Mouse (Mus musculus) cerebellum, postnatal 25 days (tissue): ENCODE measurements around the gene Eif2s1.

Source experiments
- DNase-seq, 2 experiments: peaks; one replicate each; pipeline ENCODE4 v3.0.0; 2021; ENCODE audit warnings: mixed read lengths in 2 of 2

Eif2s1 gene

GRCm38 (mm10) chr12:78861496-78862253, at the start of gene Eif2s1, which contains the start of gene Atp6v1d:
TSS of gene Eif2s1 (plus strand) at chr12:78861819.
TSS of gene Atp6v1d (minus strand) at chr12:78861638.
- DNase-seq = peak; percentile 98 to 99

DNA sequence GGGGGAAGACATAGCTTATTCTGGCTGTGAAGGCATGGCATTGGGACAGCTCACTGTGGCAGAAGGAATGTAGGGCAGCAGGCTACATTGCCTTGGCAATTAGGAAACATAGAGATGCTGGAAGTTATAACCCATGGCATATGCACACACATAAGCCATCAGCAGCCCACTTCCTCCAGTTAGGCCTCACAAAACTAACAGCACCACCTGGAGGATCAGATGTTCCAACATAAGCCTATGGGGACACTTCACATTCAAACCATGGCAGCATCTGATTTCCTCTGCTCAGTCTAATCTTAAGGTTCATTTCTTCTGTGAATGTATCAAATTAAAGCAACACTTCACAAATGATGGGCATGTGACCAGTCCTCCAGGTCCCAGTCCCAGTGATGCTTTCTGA, 47.2 kb upstream of the Eif2s1 start:
- DNase-seq = no peak

DNA sequence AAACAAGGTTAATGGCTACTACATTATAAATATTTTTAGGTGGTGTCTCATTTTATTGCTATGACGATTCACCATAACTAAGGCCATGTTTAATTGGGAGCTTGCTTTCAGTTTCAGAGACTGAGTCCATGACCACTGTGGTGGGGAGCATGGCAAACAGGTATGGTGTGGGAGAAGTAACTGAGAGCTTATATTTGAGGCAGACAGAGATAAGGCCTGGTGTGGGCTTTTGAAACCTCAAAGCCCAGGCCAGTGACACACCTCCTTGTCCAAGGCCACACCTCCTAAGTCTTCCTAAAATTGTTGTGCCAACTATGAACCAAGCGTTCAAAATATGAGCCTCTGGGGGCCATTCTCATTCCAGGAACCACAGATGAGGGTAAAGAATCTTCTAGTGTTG, 27.1 kb upstream of the Eif2s1 start:
- no peak for DNase-seq

- DNase-seq = peak; percentile 12 to 32
These were observed 21.7 kb upstream of the Eif2s1 start for GRCm38 (mm10) chr12:78839906-78840305.

DNA sequence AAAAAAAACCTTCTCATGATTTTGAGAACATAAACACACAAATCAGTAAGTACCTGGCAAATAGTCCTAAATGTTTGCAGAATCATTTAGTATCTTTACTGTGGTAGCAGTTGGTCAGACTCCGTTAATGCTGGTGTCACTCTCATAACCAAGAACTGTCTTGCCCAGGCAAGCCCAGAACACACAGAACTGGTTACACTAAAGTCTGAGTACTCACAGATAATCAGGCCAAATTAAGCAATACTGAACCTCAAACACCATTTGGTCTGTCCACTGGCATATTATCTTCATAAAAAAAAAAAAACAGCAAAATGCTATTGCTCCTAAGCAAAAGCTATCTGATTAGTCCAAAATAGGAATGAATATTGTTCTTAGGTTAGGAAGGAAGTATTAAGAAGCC, 19.2 kb upstream of the Eif2s1 start:
- DNase-seq = no peak

DNA sequence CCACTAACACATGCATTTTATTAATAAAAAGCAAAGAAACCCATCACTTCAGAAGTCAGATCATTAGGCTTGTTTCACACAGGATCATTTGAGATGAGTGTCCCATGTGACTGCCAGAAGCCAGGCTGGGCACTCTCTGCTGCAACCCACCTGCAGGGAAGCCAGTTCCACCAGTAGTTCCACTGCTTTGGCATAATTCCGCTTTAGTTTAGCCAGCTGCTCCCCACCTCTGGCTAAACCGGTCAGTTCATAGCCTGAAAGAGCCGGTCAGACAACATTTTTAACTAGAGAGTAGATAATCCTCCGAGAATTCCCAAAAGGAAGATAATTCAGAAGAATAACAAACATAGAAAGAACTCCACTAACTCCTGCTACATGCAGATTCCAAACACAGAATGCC, 13.4 kb upstream of the Eif2s1 start:
- no peak for DNase-seq

DNA sequence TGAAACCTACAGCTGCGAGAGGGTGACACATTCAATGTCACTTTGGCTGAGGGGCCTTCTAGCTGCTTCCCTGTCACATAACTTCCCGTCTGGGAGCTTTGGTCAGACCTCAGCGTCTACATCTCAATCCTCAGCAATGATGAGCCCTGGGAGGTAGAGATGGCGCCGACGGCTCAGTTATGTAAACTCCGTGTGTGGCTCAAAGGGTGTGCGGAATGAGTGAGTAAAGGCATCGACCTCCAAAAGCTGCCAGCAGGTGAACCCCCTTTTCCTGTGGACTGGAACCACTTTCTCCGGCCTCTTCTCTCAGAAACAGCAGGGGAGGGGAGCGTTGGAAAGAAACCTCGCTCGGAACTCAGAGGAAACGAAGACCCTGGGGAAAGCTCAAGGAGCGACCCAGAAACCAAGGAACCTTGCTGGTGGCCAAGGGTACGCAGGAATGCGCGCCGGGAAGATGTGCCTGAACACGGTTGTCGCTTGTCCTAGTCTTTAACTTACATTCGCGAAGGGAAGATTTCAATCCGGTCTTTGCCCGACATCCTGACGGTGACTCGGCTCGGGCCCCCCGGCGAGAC, 611 bp upstream of the Eif2s1 start:
- peak in 1 of 2 experiments; percentile 55 for DNase-seq

DNA sequence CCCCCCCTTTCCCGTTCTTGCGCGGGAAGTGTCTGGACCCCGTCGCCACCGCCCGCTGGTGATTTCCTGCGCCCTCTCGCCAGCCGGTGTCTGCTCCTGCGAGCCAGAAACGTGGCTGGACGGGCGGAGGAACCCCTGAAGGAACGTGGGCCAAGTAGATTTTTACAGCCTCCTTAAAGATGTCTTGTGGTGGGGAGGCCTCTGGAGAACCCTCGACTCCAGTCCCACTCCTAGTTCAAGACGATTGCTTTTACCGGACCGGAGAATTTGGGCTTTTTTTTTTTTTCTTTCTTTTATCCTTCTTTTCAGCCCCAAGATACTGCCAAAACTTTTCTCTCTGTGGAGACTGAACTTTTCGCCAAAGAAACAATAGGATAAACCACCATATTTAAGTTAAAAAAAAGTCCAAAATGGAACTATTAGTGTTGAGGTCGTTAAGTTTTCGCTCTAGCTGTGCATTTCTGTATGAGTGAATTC, 673 bp downstream of the Eif2s1 start:
- no peak for DNase-seq

GRCm38 (mm10) chr12:78865434-78865833, 3.8 kb downstream of the Eif2s1 start:
- DNase-seq = peak; percentile 12 to 31

GRCm38 (mm10) chr12:78868115-78868514, 6.5 kb downstream of the Eif2s1 start:
- DNase-seq = no peak

GRCm38 (mm10) chr12:78874581-78874980, 13.0 kb downstream of the Eif2s1 start:
- no peak for DNase-seq

DNA sequence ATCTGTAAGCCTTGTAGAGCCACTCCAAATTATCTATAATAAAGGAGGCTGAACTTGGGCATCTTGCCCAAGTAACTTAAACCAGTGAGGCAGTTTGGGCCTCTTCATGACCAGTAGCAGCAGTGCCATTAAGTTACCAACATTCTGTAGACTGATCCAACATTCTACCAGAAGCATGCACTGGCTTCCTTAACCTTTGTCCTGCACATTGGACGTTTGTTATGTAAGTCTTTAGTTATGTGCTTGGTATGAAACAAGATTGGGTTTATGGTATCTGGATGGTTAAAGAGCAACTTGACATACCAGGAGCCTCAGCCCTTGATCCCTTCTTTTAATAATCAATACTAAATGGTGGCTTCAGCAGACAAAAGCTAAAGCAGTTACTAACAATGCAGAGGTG, 28.4 kb downstream of the Eif2s1 start:
- DNase-seq = no peak

DNA sequence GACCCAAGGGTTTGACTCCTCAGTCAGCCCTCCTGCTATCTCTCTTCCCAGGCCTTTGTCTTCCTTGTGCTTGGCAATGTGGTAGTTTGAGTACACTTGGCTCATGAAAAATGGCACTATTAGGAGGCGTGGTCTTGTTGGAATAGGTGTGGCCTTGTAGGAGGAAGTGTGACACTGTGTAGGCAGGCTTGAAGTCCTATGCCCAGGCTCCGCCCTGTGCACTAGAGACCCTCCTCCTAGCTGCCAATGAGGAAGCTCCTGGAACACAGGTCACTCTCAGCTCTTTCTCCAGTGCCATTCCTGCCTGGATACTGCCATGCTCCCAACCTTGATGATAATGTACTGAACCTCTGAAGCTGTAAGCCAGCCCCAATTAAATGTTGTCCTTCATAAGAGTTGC, 29.5 kb downstream of the Eif2s1 start:
- DNase-seq = no peak

DNA sequence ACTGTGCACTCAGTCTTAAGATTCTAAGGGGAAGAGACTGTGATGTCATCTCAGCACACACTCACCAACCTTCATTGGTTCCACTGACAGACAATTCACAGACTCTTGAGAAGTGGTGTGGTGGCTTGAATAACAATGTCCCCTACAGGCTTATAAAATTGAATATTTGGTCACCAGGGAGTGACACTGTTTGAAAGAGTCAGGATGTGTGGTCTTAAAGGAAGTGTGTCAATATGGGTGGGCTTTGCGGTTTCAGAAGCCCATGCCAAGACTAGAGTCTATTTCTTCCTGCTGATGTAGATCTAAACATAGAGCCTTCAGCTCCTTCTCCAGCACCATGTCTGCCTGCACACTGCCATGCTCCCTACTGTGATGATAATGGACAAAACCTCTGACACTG, 36.2 kb downstream of the Eif2s1 start:
- no peak for DNase-seq

- DNase-seq = no peak
These were observed 39.8 kb downstream of the Eif2s1 start for GRCm38 (mm10) chr12:78901467-78901866.

DNA sequence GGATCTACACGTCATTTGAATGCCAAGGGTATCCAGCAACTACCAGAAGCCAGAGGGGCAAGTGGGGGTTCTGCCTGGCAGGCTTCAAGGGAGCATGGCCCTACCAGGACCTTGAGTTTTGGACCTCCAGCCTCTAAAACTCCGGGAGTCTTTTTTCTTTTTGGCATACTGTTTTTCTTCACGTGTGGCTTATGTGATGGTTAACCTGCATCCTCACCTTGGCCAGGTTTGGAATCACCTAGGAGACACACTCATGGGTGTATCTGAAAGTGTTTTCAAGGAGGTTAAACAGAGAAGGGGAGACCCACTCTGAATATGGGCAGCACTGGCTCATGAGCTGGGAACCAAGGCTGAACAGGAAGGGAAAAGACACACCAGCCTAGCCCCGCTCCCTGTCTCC, 41.7 kb downstream of the Eif2s1 start:
- DNase-seq = no peak

- DNase-seq = no peak
These were observed 42.9 kb downstream of the Eif2s1 start for GRCm38 (mm10) chr12:78904499-78904898.

DNA sequence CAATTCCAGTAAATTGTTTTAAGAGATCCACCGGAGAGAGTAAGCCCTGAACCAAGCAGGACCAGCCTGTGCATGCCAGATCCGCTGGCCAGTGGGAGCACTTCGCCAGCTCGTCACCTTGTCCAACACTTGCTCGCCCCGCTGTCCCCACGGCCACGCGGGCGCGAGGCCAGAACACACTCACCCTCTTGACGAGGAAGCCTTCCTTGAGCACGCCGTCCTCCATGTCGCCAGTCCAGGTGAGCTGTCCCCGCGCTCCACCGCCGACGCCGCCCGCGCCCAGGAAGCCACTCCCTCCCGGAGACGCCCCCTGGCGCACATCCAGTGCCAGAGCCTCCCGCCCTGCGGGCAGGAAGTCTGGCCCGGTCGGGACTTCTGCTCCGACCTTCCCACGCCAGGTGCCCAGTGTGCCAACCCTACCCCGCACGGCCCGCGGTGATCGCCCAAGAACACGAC, 45.1 kb downstream of the Eif2s1 start, which contains the start of gene Plek2:
Gene Plek2, minus strand, starts transcription at position 258 of the 456 bp plus-strand sequence.
- DNase-seq = peak; percentile 84 to 91

- DNase-seq = no peak
These were observed 46.5 kb downstream of the Eif2s1 start for GRCm38 (mm10) chr12:78908081-78908605.

GRCm38 (mm10) chr12:78910684-78911461, 49.3 kb downstream of the Eif2s1 start:
- DNase-seq = no peak

DNA sequence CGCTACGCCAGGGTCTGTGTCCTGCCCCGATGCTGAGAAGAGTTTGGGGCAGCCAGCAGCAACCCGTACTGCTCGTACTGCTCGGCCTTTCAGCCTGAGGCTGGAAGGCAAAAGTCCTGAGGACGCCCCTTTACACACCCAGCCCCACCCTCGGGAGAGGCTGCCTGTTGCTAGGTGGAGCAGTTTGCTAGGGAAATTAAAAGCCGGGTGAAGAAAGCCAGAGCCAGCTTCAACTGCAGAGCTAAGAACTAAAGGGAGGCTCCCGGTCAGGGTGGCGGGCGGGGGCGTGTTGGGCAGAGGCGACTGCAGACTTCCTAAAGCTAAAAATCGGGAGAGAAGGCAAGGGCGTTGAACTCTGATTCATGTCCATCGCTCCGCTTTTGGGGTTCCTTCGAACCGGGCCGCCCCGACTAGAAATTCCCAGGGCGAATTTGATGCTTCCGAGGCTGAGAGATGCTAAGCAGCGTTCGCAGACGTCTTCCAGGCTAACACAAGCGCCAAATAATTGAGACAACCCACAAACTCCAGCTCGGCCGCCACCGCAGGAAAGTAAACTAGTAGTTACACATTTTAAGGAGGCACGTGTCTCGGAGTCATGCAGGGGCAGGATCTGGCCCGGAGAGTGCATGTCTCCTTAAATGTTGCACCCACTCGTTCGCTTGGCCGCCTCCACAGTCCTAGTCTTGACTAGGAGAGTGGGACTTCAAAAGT, 50.2 kb downstream of the Eif2s1 start:
- DNase-seq = peak in 1 of 2 experiments; percentile 18

DNA sequence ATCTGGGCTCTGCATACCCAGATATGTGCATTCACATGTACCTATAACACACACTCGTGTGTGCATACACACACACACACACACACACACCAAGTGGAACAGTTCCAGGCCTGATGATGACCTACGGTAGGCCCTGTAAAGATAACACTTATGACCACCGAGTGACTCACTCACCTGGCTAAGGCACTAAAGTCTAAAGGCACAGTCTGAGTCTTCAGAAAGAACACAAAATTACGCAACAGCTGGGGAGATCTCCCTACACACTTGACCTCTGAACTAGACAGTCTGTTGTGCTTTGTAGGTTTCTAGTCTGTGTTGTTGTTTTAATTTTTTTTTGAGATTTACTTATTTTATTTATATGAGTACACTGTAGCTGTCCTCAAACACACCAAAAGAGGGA, 52.8 kb downstream of the Eif2s1 start:
- no peak for DNase-seq
